Mouse (Mus musculus): ENCODE data around the gene C130050O18Rik.

DNA sequence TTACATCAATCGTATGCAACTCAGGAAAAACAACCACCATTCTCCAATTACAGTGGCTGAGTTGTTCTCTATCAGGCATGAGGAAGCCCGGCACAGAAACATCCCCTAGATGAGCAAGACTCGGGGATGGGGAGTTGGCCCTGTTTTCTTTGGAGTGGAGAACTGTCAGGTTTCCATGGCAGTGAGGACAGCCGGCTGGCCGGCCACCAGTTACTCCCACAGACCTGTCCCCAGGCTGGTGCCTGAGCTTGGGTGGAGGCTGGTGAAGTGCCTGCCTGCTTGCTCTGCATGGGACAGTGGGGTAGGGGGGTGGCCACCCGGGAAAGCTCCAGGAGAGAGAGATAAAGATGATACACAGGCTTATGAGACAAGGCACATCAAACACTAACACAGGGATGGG lies 42.9 kb downstream of the C130050O18Rik start:
- no peak for TF ChIP-seq CTCF (IDR thresholded peaks at IDR 0.05; ENCODE audit: insufficient read depth, low read length)
- no peak for TF ChIP-seq POLR2A (IDR thresholded peaks at IDR 0.05; ENCODE audit: borderline replicate concordance, extremely low read depth, low read depth, low read length)

All from lung, adult 2 months (tissue).